Mouse (Mus musculus): ENCODE measurements around the gene Ror2. TPM values are rescaled to one million over a fixed set of nuclear protein-coding genes. Genes with fewer than 3 reads are reported as not detected.

Ror2 gene
- polyA plus RNA-seq, 1 experiment from 2014 or later, result 16.4 TPM

DNA sequence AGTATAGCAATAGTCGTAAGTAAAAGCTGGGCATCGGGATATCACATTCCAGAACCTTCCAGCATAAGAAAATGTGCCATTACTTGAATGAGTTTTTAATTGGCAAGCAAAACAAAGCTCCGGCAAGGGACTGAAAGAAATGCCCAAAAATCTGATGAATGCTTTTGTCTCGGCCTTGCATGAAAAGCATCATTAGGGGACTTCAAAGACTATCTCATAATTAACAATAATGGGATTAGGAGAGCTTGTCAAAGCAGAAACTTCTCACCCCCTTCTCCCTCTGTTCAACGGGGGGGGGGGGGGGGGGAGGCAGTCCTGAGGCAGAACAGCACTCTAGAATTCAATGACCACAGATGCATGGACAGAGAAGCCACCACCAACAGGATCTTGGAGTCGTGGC, 17.4 kb downstream of the Ror2 start:
- H3K36me3 ChIP-seq (ENCODE audit: control insufficient read depth, insufficient read depth, low read length), result no peaks in the 10 kb centered on the region
- no peaks in the 10 kb centered on the region for H3K9me3 ChIP-seq (ENCODE audit: control insufficient read depth, low read length)
- no peak overlapping the region for H3K4me3 ChIP-seq (ENCODE audit: low read depth, low read length)
- H3K27me3 ChIP-seq (replicated peaks; ENCODE audit: control insufficient read depth, insufficient read depth, low read length), result no peaks in the 10 kb centered on the region
- 61% methylated on average over 6 of the region's 6 CpGs for WGBS
- no peak overlapping the region for H3K27ac ChIP-seq (replicated peaks; ENCODE audit: low read depth, low read length)
- ATAC-seq (ENCODE audit: low read depth) (no peak), DNase-seq (ENCODE audit: low spot score) (no peak)
- no peak overlapping the region for H3K4me2 ChIP-seq (ENCODE audit: low read depth, low read length)
- H3K9ac ChIP-seq (ENCODE audit: low read depth, low read length), result no peak overlapping the region
- H3K4me1 ChIP-seq (ENCODE audit: control insufficient read depth, insufficient read depth, low read length), result peaks cover 32% of the 10 kb centered on the region

DNA sequence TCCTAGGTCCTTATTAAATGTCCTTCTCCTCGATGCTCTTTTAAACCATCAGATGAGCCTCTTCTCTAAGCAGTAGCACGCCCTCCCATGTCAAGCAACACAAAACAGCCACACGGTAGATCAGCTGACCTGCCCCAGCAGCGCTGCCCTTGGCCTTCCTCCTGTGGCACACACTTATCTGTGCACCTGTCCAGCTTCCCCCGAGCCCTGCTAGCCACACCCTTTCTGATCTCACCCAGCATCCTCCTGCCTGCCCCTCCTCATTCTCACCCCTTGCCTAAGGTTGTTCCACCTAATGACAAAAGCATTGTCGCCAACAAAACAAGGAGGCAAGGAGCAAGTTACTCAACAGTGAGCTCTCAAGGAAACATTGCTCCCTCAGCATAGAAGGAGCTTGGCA, 18.1 kb downstream of the Ror2 start:
- H3K9me3 ChIP-seq (ENCODE audit: control insufficient read depth, low read length), result no peaks in the 10 kb centered on the region
- H3K9ac ChIP-seq (ENCODE audit: low read depth, low read length), result no peak overlapping the region
- ATAC-seq (ENCODE audit: low read depth), result no peak
- DNase-seq (ENCODE audit: low spot score), result no peak
- H3K27ac ChIP-seq (replicated peaks; ENCODE audit: low read depth, low read length), result no peak overlapping the region
- no peaks in the 10 kb centered on the region for H3K27me3 ChIP-seq (replicated peaks; ENCODE audit: control insufficient read depth, insufficient read depth, low read length)
- WGBS, result 70% methylated on average over 6 of the region's 6 CpGs
- H3K4me3 ChIP-seq (ENCODE audit: low read depth, low read length), result no peak overlapping the region
- H3K36me3 ChIP-seq (ENCODE audit: control insufficient read depth, insufficient read depth, low read length), result no peaks in the 10 kb centered on the region
- no peak overlapping the region for H3K4me2 ChIP-seq (ENCODE audit: low read depth, low read length)
- H3K4me1 ChIP-seq (ENCODE audit: control insufficient read depth, insufficient read depth, low read length), result peaks cover 37% of the 10 kb centered on the region

DNA sequence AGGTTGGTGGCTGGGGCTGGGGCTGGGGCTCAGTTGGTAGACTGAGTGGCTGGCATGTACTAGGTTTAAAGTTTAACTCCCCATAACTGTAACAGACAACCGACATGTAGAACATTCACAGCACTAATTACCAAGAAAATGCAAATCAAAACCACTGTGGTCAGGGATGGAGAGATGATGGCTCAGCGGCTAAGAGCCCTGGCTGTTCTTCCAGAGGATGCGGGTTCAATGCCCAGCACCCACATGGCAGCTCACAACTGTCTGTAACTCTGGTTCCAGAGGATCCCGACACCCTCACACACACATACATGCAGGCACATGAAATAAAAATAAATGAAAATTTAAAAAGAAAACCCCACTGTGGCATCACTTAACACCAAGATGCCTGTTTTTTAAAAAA, 18.8 kb downstream of the Ror2 start:
- no peaks in the 10 kb centered on the region for H3K36me3 ChIP-seq (ENCODE audit: control insufficient read depth, insufficient read depth, low read length)
- H3K9ac ChIP-seq (ENCODE audit: low read depth, low read length), result 0 out of 2 replicates have a peak overlapping the region, but pooled peaks have one; percentile 5
- H3K27me3 ChIP-seq (replicated peaks; ENCODE audit: control insufficient read depth, insufficient read depth, low read length), result no peaks in the 10 kb centered on the region
- DNase-seq (ENCODE audit: low spot score), result no peak
- H3K27ac ChIP-seq (replicated peaks; ENCODE audit: low read depth, low read length), result peak overlapping the region; percentile 65
- H3K4me3 ChIP-seq (ENCODE audit: low read depth, low read length), result no peak overlapping the region
- 74% methylated on average over 4 of the region's 4 CpGs for whole genome bisulfite sequencing
- ATAC-seq (ENCODE audit: low read depth), result no peak
- H3K4me2 ChIP-seq (ENCODE audit: low read depth, low read length), result peak overlapping the region; percentile 30
- H3K4me1 ChIP-seq (ENCODE audit: control insufficient read depth, insufficient read depth, low read length), result peaks cover 36% of the 10 kb centered on the region
- H3K9me3 ChIP-seq (ENCODE audit: control insufficient read depth, low read length), result no peaks in the 10 kb centered on the region

DNA sequence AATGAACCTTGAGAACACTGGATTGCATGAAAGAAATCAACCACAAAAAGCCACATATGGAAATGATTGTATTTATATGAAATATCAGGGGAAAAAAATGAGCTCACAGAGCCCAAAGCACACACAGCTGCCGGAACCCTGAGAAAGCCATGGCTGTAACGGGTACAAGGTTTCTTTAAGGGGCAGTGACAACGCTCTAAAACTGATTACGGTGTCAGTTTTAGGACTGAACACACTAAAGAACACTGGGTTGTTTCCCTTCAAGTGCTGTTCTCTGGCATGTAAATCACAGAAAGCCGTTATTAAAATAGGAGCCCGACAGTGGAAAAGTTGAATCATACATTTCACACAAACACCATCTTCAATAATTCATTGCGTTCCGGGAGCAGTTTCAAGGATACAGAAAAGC, 19.4 kb downstream of the Ror2 start:
- DNase-seq (ENCODE audit: low spot score), result peak; percentile 76
- Histone ChIP-seq H3K36me3 (ENCODE audit: control insufficient read depth, insufficient read depth, low read length) (no peaks in the 10 kb centered on the region), H3K9ac (ENCODE audit: low read depth, low read length) (no peak overlapping the region), H3K9me3 (ENCODE audit: control insufficient read depth, low read length) (no peaks in the 10 kb centered on the region), H3K27ac (replicated peaks; ENCODE audit: low read depth, low read length) (peak overlapping the region; percentile 65), H3K4me1 (ENCODE audit: control insufficient read depth, insufficient read depth, low read length) (peaks cover 33% of the 10 kb centered on the region), H3K4me3 (ENCODE audit: low read depth, low read length) (no peak overlapping the region), H3K27me3 (replicated peaks; ENCODE audit: control insufficient read depth, insufficient read depth, low read length) (no peaks in the 10 kb centered on the region), H3K4me2 (ENCODE audit: low read depth, low read length) (peak overlapping the region; percentile 30)
- WGBS, result 40% methylated on average over 8 of the region's 8 CpGs
- ATAC-seq (ENCODE audit: low read depth), result peak; percentile 32; the same call in 1 of the 2 replicates

DNA sequence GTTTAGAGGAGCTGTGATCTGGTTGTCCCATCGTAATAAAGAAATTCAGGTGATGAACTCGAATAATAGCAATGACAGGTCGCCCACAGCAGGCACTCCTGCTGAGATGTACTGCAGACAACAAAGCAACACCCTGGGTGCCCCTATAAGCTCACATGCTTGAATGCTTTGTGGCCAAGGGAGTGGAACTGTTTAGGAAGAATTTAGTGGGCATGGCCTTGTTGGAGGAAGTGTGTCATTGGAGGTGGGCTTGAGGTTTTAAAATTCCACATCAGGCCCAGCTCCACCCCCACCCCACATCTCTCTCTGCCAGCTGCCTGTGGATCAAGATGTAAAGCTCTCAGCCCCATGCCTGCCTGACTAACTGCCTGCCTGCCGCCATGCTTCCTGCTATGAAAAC, 21.0 kb downstream of the Ror2 start:
- no peak overlapping the region for H3K4me3 ChIP-seq (ENCODE audit: low read depth, low read length)
- no peak overlapping the region for H3K27ac ChIP-seq (replicated peaks; ENCODE audit: low read depth, low read length)
- 91% methylated on average over 4 of the region's 4 CpGs for WGBS
- H3K4me1 ChIP-seq (ENCODE audit: control insufficient read depth, insufficient read depth, low read length), result peaks cover 49% of the 10 kb centered on the region
- no peaks in the 10 kb centered on the region for H3K9me3 ChIP-seq (ENCODE audit: control insufficient read depth, low read length)
- H3K4me2 ChIP-seq (ENCODE audit: low read depth, low read length), result no peak overlapping the region
- no peak overlapping the region for H3K9ac ChIP-seq (ENCODE audit: low read depth, low read length)
- no peaks in the 10 kb centered on the region for H3K27me3 ChIP-seq (replicated peaks; ENCODE audit: control insufficient read depth, insufficient read depth, low read length)
- DNase-seq (ENCODE audit: low spot score) (no peak), ATAC-seq (ENCODE audit: low read depth) (no peak)
- H3K36me3 ChIP-seq (ENCODE audit: control insufficient read depth, insufficient read depth, low read length), result no peaks in the 10 kb centered on the region

DNA sequence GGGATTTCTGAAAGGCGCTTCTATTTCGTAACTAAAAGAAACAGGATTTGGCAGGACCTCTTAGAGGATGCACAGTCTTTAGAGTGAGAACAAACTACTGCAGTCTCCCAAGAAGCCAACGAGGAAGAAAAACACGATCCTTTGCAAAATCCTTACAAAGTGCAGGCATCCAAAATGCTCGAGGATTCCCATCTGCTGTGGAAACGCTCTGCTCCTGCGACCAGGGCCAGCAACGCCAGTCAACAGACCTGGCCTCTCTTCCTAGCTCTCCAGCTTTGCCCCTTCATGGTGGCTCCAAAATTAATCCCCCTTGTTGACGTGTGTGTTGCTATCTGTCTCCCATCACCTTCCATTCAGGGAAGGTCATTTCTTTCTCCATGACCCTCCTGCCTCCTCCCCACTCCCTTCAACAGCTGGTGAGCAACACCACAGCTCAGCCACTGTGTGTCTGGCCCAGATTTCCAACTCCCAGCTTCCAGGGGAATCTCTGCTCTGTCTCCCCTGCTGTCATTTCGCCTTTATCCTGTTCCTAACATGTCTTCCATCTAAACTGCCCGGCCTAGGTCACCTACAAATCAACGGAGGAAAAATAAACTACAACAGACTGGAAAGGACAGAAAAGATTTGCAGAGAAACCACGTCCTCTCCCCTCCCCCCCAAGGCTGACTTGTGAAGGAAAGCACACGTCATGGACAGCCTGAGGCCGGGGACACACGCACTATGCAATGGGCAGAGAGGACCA, 23.2 kb downstream of the Ror2 start:
- Histone ChIP-seq H3K27ac (replicated peaks; ENCODE audit: low read depth, low read length) (no peak overlapping the region; the same call in 1 of the 2 replicates), H3K36me3 (ENCODE audit: control insufficient read depth, insufficient read depth, low read length) (no peaks in the 10 kb centered on the region), H3K9ac (ENCODE audit: low read depth, low read length) (no peak overlapping the region), H3K4me3 (ENCODE audit: low read depth, low read length) (no peak overlapping the region), H3K27me3 (replicated peaks; ENCODE audit: control insufficient read depth, insufficient read depth, low read length) (no peaks in the 10 kb centered on the region), H3K4me2 (ENCODE audit: low read depth, low read length) (no peak overlapping the region), H3K4me1 (ENCODE audit: control insufficient read depth, insufficient read depth, low read length) (peaks cover 69% of the 10 kb centered on the region), H3K9me3 (ENCODE audit: control insufficient read depth, low read length) (no peaks in the 10 kb centered on the region)
- no peak for DNase-seq (ENCODE audit: low spot score)
- WGBS, result 53% methylated on average over 16 of the region's 16 CpGs
- ATAC-seq (ENCODE audit: low read depth), result no peak

DNA sequence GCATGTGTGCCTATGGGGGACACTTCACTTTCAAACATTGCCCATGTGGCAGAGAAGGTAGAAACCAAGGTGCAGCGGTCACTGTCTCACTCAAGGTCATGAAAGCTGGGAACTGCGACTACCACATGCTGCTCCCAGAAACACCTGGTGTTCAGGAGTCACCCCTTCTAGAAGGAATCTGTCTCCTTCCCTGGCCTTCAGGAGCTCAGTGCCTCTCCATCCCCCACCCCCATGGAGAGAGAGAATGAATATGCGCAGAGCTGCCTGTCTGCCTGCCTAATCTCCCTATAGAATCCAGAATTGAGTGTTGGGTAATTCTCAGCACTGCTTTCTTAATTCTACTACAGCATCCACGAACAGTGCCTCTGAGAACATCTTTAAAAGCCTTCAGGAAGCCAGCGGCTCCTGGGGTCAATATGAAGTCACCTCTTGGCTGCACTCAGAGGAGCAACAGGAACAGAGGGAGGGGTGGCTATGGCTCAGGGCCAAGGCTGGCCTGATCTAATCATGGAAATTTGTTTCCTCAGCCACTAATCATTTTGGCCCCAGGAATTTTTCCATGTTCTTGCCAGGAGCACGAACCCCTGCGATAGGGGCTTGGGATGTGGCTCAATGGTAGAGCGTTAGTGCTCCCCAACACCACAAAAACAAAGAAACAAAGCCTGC, 24.7 kb downstream of the Ror2 start:
- Histone ChIP-seq H3K27me3 (replicated peaks; ENCODE audit: control insufficient read depth, insufficient read depth, low read length) (no peaks in the 10 kb centered on the region), H3K36me3 (ENCODE audit: control insufficient read depth, insufficient read depth, low read length) (no peaks in the 10 kb centered on the region), H3K27ac (replicated peaks; ENCODE audit: low read depth, low read length) (peak overlapping the region; percentile 3; the same call in 1 of the 2 replicates), H3K9me3 (ENCODE audit: control insufficient read depth, low read length) (no peaks in the 10 kb centered on the region), H3K4me1 (ENCODE audit: control insufficient read depth, insufficient read depth, low read length) (peaks cover 59% of the 10 kb centered on the region), H3K9ac (ENCODE audit: low read depth, low read length) (no peak overlapping the region), H3K4me3 (ENCODE audit: low read depth, low read length) (no peak overlapping the region), H3K4me2 (ENCODE audit: low read depth, low read length) (no peak overlapping the region)
- ATAC-seq (ENCODE audit: low read depth), result no peak
- DNase-seq (ENCODE audit: low spot score), result peak; percentile 81
- 62% methylated on average over 8 of the region's 8 CpGs for WGBS

DNA sequence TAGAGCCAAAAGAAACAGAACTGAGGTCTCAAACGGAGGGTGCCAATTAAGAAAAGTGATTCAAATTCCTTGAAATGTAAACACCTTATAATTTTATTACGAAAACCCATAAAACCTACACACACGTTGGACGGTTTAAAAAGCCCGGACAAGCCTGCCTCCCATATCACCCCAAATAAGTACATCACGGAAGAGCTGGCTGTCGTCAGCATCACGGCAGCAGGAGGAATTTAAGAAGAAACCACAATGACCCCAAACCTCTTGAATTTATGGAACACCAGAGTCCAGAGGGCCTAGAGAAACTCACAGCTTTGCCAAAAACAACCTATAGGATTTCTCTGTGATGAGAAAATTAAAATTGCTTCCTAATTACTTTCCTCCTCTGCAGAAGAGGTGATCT, 27.0 kb downstream of the Ror2 start:
- ATAC-seq (ENCODE audit: low read depth), result no peak
- no peaks in the 10 kb centered on the region for H3K27me3 ChIP-seq (replicated peaks; ENCODE audit: control insufficient read depth, insufficient read depth, low read length)
- H3K9ac ChIP-seq (ENCODE audit: low read depth, low read length), result no peak overlapping the region
- H3K4me2 ChIP-seq (ENCODE audit: low read depth, low read length), result no peak overlapping the region
- no peaks in the 10 kb centered on the region for H3K36me3 ChIP-seq (ENCODE audit: control insufficient read depth, insufficient read depth, low read length)
- WGBS, result 42% methylated on average over 8 of the region's 8 CpGs
- H3K27ac ChIP-seq (replicated peaks; ENCODE audit: low read depth, low read length), result peak overlapping the region; percentile 25; the same call in 1 of the 2 replicates
- H3K4me1 ChIP-seq (ENCODE audit: control insufficient read depth, insufficient read depth, low read length), result peaks cover 53% of the 10 kb centered on the region
- H3K4me3 ChIP-seq (ENCODE audit: low read depth, low read length), result no peak overlapping the region
- no peaks in the 10 kb centered on the region for H3K9me3 ChIP-seq (ENCODE audit: control insufficient read depth, low read length)
- DNase-seq (ENCODE audit: low spot score), result peak; percentile 74
